Mouse (Mus musculus): ENCODE data around the gene Zfyve27. TPM values are rescaled to one million over a fixed set of nuclear protein-coding genes. Genes with fewer than 3 reads are reported as not detected.

The Zfyve27 gene
- polyA plus RNA-seq, 1 experiment = 49.5 TPM

DNA sequence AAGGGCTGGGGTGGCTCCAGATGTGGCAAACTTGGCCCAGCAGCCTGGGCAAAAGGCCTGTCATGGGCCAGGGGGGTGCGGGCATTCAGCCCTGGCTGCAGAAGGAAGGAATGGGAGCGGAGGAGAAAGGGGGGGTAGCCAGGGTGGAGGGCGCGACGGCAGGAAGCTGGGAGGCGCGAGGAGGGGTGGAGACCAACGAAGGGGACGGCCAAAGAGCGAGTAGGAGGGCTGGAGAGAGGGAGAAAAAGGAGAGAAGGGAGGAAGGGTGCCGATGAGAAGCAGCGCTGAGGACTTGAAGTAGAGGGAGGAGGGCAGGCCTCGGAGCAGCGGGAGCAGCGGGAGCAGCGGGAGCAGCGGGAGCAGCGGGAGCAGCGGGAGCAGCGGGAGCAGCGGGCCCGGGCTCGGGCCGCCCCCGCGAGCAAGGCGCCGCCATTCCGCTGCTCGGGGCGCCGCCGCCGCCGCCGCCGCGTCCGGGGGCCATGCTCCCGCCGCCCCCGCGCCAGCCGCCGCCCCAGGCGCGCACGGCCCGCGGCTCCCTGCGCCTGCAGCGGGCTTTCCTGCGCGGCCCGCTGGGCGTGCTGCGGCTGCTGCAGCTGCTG is 16.5 kb upstream of the Zfyve27 start, which contains the start of gene Marveld1:
TSS of gene Marveld1 (plus strand) at position 231 of the 599 bp plus-strand sequence.
- 1% methylated on average over 47 of the region's 57 CpGs for WGBS
- TF ChIP-seq POLR2A (IDR thresholded peaks at IDR 0.05; ENCODE audit: low read depth, low read length) = no peak
- no peak for TF ChIP-seq CTCF (IDR thresholded peaks at IDR 0.05; ENCODE audit: extremely low read depth, insufficient read depth, insufficient read length, insufficient replicate concordance)
- DNase-seq (ENCODE audit: low read depth in 1 of 2, low spot score in 2 of 2) = peak in 1 of 2 experiments; percentile 39
- Histone ChIP-seq H3K4me1 (ENCODE audit: control insufficient read depth, insufficient read depth, insufficient read length) (peaks cover 12% of the 10 kb centered on the region), H3K36me3 (ENCODE audit: control insufficient read depth, insufficient read depth, low read length) (no peaks in the 10 kb centered on the region), H3K27ac (ENCODE audit: insufficient read depth, low read length) (peak within 1 kb of the TSS; percentile 85), H3K27me3 (ENCODE audit: control insufficient read depth, insufficient read depth, low read length) (peaks cover 7% of the 10 kb centered on the region), H3K4me3 (ENCODE audit: extremely low read depth, insufficient read depth, insufficient read length) (peak within 1 kb of the TSS; percentile 80)

DNA sequence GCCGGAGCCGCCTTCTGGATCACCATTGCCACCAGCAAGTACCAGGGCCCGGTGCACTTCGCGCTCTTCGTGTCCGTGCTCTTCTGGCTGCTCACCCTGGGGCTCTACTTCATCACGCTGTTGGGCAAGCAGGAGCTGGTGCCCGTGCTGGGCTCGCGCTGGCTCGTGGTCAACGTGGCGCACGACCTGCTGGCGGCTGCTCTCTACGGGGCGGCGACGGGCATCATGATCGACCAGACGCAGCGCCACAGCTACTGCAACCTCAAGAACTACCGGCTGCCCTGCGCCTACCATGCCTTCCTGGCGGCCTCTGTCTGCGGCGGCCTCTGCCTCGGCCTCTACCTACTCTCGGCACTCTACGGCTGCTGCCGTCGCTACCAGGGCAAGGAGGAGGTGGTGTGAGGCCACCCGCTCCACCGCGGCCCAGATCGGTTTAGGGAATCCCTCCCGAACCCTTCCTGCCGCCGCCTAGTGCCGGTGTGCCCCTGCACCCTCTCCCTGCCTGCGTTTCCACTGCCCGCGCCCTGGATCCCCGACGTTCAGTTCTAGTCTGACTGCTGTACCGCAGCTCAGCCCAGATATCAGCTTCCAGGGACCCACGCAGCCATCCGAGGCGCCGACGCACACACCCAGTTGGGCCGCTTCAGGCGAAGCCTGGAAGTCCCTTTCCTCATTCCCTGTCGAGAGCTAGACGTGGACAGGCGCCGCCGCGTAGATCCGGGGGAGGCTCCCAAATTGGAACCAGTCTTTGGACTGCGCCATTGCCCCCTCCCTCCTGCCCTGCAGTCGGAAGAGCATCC is 15.8 kb upstream of the Zfyve27 start:
- WGBS = 6% methylated on average over 63 of the region's 63 CpGs
- H3K27me3 ChIP-seq (ENCODE audit: control insufficient read depth, insufficient read depth, low read length) = peaks cover 7% of the 10 kb centered on the region
- peak overlapping the region; percentile 80 for H3K4me3 ChIP-seq (ENCODE audit: extremely low read depth, insufficient read depth, insufficient read length)
- H3K36me3 ChIP-seq (ENCODE audit: control insufficient read depth, insufficient read depth, low read length) = no peaks in the 10 kb centered on the region
- DNase-seq (ENCODE audit: low read depth in 1 of 2, low spot score in 2 of 2) = peak in 1 of 2 experiments; percentile 24
- H3K27ac ChIP-seq (ENCODE audit: insufficient read depth, low read length) = peak overlapping the region; percentile 85
- H3K4me1 ChIP-seq (ENCODE audit: control insufficient read depth, insufficient read depth, insufficient read length) = peaks cover 12% of the 10 kb centered on the region
- TF ChIP-seq CTCF (IDR thresholded peaks at IDR 0.05; ENCODE audit: extremely low read depth, insufficient read depth, insufficient read length, insufficient replicate concordance) (no peak), POLR2A (IDR thresholded peaks at IDR 0.05; ENCODE audit: low read depth, low read length) (no peak)

DNA sequence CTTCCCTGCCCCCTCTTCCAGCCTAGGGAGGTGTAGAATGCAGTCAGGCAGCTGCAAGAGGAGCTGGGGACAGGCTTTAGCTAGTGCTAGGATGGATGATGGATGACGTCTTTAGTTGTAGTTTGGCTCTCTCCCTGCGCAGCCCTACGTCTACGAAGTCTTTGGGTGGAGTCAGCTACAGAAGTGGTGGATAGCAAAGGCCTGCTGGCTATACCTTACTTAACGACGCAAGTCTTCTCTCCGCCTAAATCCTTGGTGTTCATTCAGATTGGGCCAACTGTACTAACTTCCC is 15.2 kb upstream of the Zfyve27 start:
- TF ChIP-seq POLR2A (IDR thresholded peaks at IDR 0.05; ENCODE audit: low read depth, low read length) (no peak), CTCF (IDR thresholded peaks at IDR 0.05; ENCODE audit: extremely low read depth, insufficient read depth, insufficient read length, insufficient replicate concordance) (no peak)
- no peak for DNase-seq (ENCODE audit: low read depth in 1 of 2, low spot score in 2 of 2)
- peak overlapping the region; percentile 80 for H3K4me3 ChIP-seq (ENCODE audit: extremely low read depth, insufficient read depth, insufficient read length)
- H3K4me1 ChIP-seq (ENCODE audit: control insufficient read depth, insufficient read depth, insufficient read length) = peaks cover 12% of the 10 kb centered on the region
- 78% methylated on average over 7 of the region's 7 CpGs for WGBS
- H3K36me3 ChIP-seq (ENCODE audit: control insufficient read depth, insufficient read depth, low read length) = no peaks in the 10 kb centered on the region
- peak overlapping the region; percentile 85 for H3K27ac ChIP-seq (ENCODE audit: insufficient read depth, low read length)
- peaks cover 7% of the 10 kb centered on the region for H3K27me3 ChIP-seq (ENCODE audit: control insufficient read depth, insufficient read depth, low read length)

DNA sequence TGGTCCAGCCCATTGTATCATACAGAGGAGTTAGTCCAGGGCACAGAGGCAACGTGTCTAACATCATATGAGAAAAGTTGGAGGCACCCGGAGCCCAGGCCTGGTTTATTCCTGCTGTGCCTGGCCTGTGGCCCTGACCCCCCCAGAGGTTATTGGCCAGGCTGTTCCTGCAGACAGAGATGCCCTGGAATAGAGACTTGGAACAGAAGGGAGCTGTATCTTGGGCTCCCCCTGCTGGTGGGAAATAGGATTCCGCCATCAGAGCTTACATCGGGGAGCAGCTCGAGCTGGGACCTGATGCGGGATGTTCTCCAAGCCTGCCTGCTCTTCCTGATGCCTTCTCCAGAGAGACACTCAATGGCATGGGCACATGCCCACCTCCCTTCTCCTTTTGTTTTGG is 11.8 kb upstream of the Zfyve27 start:
- WGBS = 19% methylated on average over 6 of the region's 6 CpGs
- Histone ChIP-seq H3K36me3 (ENCODE audit: control insufficient read depth, insufficient read depth, low read length) (no peaks in the 10 kb centered on the region), H3K27me3 (ENCODE audit: control insufficient read depth, insufficient read depth, low read length) (peaks cover 7% of the 10 kb centered on the region), H3K4me3 (ENCODE audit: extremely low read depth, insufficient read depth, insufficient read length) (no peak overlapping the region), H3K27ac (ENCODE audit: insufficient read depth, low read length) (no peak overlapping the region), H3K4me1 (ENCODE audit: control insufficient read depth, insufficient read depth, insufficient read length) (peaks cover 11% of the 10 kb centered on the region)
- DNase-seq (ENCODE audit: low read depth in 1 of 2, low spot score in 2 of 2) = peak; percentile 29 to 60
- peak; percentile 82 for TF ChIP-seq CTCF (IDR thresholded peaks at IDR 0.05; ENCODE audit: extremely low read depth, insufficient read depth, insufficient read length, insufficient replicate concordance)
- no peak for TF ChIP-seq POLR2A (IDR thresholded peaks at IDR 0.05; ENCODE audit: low read depth, low read length)

DNA sequence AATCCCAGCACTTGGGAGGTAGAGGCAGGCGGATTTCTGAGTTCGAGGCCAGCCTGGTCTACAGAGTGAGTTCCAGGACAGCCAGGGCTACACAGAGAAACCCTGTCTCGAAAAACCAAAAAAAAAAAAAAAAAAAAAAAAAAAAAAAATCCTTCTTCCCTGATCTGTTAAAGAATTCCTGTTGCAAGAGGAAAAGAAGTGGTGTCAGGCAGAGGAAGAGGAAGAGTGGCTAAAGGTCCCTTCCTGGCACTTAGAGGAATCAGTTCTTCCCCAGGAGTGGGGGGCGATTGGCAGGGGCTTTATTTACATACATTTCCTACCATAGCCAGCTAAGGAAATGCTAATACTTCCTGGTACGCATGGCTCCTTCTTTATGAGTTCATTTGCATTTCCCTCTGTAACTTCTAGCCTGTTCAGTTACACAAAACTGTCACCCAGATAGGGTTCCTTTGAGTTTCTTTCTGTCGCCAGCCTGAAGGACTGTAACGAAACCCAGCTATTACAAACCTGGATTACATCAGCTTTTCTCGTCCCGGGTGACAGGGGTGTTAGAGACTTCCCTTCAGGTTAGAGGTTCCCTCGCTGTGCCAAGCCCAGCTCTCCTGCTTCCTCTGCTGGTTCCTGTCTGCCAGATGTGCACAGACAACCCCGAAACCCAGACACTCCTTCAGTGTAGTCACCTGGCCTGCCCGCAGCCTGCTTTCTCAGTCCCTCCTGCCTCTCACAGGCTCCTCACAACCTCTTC is 6.1 kb upstream of the Zfyve27 start:
- no peak for DNase-seq (ENCODE audit: low read depth in 1 of 2, low spot score in 2 of 2)
- no peaks in the 10 kb centered on the region for H3K4me1 ChIP-seq (ENCODE audit: control insufficient read depth, insufficient read depth, insufficient read length)
- H3K4me3 ChIP-seq (ENCODE audit: extremely low read depth, insufficient read depth, insufficient read length) = no peak overlapping the region
- no peak overlapping the region; the same call in 1 of the 2 replicates for H3K27ac ChIP-seq (ENCODE audit: insufficient read depth, low read length)
- whole genome bisulfite sequencing = 25% methylated on average over 12 of the region's 12 CpGs
- no peaks in the 10 kb centered on the region for H3K36me3 ChIP-seq (ENCODE audit: control insufficient read depth, insufficient read depth, low read length)
- no peak for TF ChIP-seq CTCF (IDR thresholded peaks at IDR 0.05; ENCODE audit: extremely low read depth, insufficient read depth, insufficient read length, insufficient replicate concordance)
- no peaks in the 10 kb centered on the region for H3K27me3 ChIP-seq (ENCODE audit: control insufficient read depth, insufficient read depth, low read length)

DNA sequence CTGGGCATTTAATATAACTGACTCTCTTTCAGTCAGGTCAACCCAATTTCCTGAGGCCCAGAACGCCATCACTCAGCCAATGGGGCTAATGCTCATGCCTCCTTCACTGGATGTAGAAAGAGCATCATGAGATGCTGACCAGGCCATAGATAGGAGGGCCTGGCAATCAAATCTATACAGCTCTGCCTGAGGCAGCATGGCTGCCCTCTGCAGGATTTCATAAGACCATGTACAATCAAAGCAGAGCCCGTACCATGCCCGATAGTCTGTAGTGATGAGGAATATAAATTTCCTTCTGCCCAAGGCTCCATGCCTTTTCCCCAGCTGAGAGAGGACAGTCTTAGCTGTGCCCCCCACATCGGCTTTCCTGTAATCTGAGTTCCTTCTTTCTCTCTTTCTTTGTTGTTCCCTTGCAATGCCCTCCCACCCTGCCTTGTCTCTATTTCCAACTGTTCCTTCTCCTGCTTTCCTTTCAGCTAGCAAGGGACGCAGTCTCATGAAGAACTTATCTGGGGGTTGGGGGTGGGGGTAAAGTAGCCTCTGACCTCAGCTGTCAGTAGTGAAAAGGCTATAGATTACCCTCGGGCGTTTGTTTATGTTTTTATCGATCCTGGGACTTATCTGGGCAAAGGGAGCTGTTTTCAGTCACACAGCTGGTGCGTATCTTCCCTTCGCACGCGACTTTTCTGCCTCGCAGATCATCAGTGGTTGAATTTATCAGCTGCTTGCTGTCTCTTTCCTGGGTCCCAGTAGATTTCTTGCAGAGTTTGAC is 5.3 kb upstream of the Zfyve27 start:
- TF ChIP-seq POLR2A (IDR thresholded peaks at IDR 0.05; ENCODE audit: low read depth, low read length) (no peak), CTCF (IDR thresholded peaks at IDR 0.05; ENCODE audit: extremely low read depth, insufficient read depth, insufficient read length, insufficient replicate concordance) (no peak)
- Histone ChIP-seq H3K36me3 (ENCODE audit: control insufficient read depth, insufficient read depth, low read length) (no peaks in the 10 kb centered on the region), H3K4me3 (ENCODE audit: extremely low read depth, insufficient read depth, insufficient read length) (no peak overlapping the region), H3K27ac (ENCODE audit: insufficient read depth, low read length) (no peak overlapping the region), H3K27me3 (ENCODE audit: control insufficient read depth, insufficient read depth, low read length) (no peaks in the 10 kb centered on the region), H3K4me1 (ENCODE audit: control insufficient read depth, insufficient read depth, insufficient read length) (no peaks in the 10 kb centered on the region)
- 73% methylated on average over 13 of the region's 13 CpGs for WGBS
- no peak for DNase-seq (ENCODE audit: low read depth in 1 of 2, low spot score in 2 of 2)

Measured in spleen, adult 2 months (tissue).